Mouse (Mus musculus): Measurements from ENCODE around the gene Fam107b. TPM values are rescaled to one million over a fixed set of nuclear protein-coding genes. Genes with fewer than 3 reads are reported as not detected.

The Fam107b gene
- 41.2 and 43.0 TPM in 2 replicates for polyA plus RNA-seq (2014; fragmentation: Nextera tagmentation; extraction: Ambion mirVana)

DNA sequence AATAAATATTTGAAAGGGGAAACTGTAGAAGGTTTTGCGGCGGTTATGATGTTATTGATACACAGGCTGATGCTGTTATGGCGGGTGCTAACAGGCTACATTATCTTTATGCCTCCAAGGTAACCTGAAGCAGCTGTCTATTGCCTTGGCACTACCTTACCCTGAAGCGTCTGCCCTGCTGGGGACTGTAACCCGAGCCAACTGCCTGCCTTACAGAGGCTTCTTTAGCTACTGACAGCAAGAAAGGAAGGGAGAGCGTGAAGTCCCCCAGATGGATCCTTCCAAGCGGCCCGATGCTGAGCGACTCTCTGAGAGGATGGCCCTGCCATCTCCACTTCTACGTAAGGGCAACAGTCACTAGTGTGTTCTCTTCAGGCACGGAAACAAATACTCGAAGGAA is at the start of gene Fam107b:
Fam107b (plus strand) TSS at position 303 of the 400 bp plus-strand sequence.
- Histone ChIP-seq H3K9ac (no peak within 1 kb of the TSS), H3K36me3 (ENCODE audit: insufficient read depth) (no peaks in the 10 kb centered on the region), H3K27me3 (ENCODE audit: insufficient read depth, low read length) (no peaks in the 10 kb centered on the region), H3K27ac (ENCODE audit: low read depth) (no peak within 1 kb of the TSS), H3K9me3 (ENCODE audit: low read depth, low read length) (no peaks in the 10 kb centered on the region), H3K4me1 (ENCODE audit: insufficient read depth) (no peaks in the 10 kb centered on the region), H3K4me2 (no peak within 1 kb of the TSS), H3K4me3 (ENCODE audit: low read depth, low read length) (no peak within 1 kb of the TSS)
- no peak for TF ChIP-seq CTCF (IDR thresholded peaks at IDR 0.05; ENCODE audit: low read depth)
- WGBS: 60% methylated on average over 12 of the region's 12 CpGs
- DNase-seq (no peak), ATAC-seq (ENCODE audit: insufficient read depth) (no peak)

DNA sequence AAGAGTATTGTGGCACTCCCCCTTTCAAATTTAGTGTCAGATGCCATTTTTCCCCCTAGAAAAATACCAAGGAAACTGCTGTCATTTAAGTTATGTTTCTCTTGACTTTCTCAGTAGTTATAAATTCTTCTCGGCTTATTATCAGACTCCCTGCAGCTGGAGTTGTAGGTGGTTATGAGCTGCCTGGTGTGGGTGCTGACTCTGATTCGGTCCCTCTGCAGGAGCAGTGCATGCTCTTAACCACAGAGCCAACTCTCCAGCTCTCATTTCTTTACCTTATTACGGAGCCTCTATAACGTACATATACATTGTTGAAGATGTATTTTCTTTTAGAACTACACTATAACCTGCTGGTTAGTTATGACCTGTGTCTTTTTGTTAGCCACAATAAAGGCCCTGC is 47.7 kb upstream of the Fam107b start:
- Histone ChIP-seq H3K27ac (ENCODE audit: low read depth) (no peak overlapping the region), H3K27me3 (ENCODE audit: insufficient read depth, low read length) (no peaks in the 10 kb centered on the region), H3K4me2 (no peak overlapping the region), H3K9me3 (ENCODE audit: low read depth, low read length) (no peaks in the 10 kb centered on the region), H3K4me1 (ENCODE audit: insufficient read depth) (no peaks in the 10 kb centered on the region), H3K36me3 (ENCODE audit: insufficient read depth) (no peaks in the 10 kb centered on the region), H3K9ac (no peak overlapping the region), H3K4me3 (ENCODE audit: low read depth, low read length) (no peak overlapping the region)
- WGBS: 64% methylated on average over 4 of the region's 4 CpGs
- TF ChIP-seq CTCF (IDR thresholded peaks at IDR 0.05; ENCODE audit: low read depth): no peak
- no peak for ATAC-seq (ENCODE audit: insufficient read depth)
- DNase-seq: no peak

DNA sequence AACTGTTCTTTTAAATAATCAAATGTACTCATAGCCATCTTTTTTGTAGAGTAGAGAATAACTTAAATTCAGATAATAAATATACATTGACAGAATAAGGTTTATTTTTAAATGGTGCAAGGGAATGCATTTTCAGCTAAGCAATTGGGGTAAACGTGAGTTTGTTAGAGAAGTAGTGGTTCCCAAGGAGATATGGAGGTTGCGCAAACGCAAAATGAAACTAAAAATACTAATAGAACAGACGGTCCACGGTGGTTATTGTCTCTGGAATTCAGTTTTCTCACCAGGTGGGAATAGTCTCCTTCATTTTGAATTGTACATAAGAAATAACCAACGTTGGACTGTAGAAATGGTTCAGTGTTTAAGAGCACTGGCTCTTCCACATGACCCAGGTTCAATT is 44.0 kb upstream of the Fam107b start:
- no peak overlapping the region for H3K4me3 ChIP-seq (ENCODE audit: low read depth, low read length)
- no peak overlapping the region for H3K27ac ChIP-seq (ENCODE audit: low read depth)
- no peaks in the 10 kb centered on the region for H3K27me3 ChIP-seq (ENCODE audit: insufficient read depth, low read length)
- no peaks in the 10 kb centered on the region for H3K36me3 ChIP-seq (ENCODE audit: insufficient read depth)
- DNase-seq: no peak
- H3K9ac ChIP-seq: no peak overlapping the region
- ATAC-seq (ENCODE audit: insufficient read depth): no peak
- H3K4me1 ChIP-seq (ENCODE audit: insufficient read depth): no peaks in the 10 kb centered on the region
- no peak overlapping the region for H3K4me2 ChIP-seq
- TF ChIP-seq CTCF (IDR thresholded peaks at IDR 0.05; ENCODE audit: low read depth): no peak
- H3K9me3 ChIP-seq (ENCODE audit: low read depth, low read length): no peaks in the 10 kb centered on the region; the same call in 1 of the 2 replicates
- 74% methylated on average over 6 of the region's 6 CpGs for WGBS

DNA sequence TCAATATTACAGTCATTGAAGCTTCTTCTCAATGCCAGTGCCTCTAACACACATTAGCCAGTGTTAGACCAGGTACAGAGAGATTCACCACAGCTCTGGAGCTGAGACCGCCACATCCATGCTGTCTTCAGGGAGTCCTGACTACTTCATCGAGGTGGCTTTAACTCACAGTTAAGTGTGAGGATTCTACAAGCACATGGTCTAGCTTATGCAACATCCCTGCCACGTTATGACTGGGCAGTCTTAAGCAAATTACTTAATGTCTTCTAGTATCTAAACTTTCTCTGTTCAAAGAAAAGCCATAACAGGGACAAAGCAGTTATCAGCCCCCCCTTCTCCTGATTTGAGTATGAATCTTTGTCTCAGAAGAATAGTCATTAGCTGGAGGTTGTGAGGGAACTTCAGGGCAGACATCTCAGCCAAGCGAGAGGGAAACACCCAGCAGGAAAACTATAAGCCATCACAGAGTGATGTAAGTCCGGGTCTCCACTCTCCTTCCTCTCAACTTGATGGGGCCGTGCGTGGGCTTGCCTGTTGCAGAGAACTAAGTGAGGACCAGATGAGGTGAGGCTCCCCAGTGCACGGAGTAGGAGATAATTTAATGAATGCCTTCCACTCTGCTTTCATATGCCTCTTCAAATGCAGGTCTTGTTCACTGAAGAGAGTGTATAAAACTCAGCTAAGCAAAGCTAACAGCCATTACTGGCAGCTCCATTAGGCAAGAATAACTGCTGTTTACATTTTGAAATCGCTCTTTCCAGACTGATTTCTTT is 28.8 kb upstream of the Fam107b start:
- H3K27me3 ChIP-seq (ENCODE audit: insufficient read depth, low read length): no peaks in the 10 kb centered on the region
- no peak for TF ChIP-seq CTCF (IDR thresholded peaks at IDR 0.05; ENCODE audit: low read depth)
- peaks cover 3% of the 10 kb centered on the region; the same call in 1 of the 2 replicates for H3K4me1 ChIP-seq (ENCODE audit: insufficient read depth)
- no peaks in the 10 kb centered on the region for H3K9me3 ChIP-seq (ENCODE audit: low read depth, low read length)
- WGBS: 51% methylated on average over 9 of the region's 9 CpGs
- H3K4me2 ChIP-seq: no peak overlapping the region
- no peak overlapping the region for H3K27ac ChIP-seq (ENCODE audit: low read depth)
- ATAC-seq (ENCODE audit: insufficient read depth) (no peak), DNase-seq (peak; percentile 24)
- H3K36me3 ChIP-seq (ENCODE audit: insufficient read depth): no peaks in the 10 kb centered on the region
- no peak overlapping the region for H3K9ac ChIP-seq
- no peak overlapping the region for H3K4me3 ChIP-seq (ENCODE audit: low read depth, low read length)

DNA sequence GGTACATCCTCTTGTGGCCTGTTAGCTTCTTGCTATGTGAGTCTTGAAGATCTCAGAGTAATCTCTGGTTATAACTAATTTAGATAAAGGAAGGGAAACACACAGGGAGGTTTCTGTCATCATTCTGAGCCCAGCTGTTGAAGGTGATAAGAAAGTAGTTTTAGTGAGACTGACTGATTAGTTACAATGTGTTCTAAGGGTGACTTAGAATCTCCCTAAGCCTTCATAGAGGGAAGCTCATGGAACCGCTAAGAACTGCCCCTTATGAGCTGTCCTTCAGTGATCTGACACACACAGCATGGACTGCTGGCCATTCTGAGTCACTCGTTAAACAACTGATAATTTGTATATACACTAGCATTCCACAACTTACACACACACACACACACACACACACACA is 24.2 kb upstream of the Fam107b start:
- no peaks in the 10 kb centered on the region for H3K27me3 ChIP-seq (ENCODE audit: insufficient read depth, low read length)
- no peaks in the 10 kb centered on the region for H3K9me3 ChIP-seq (ENCODE audit: low read depth, low read length)
- H3K27ac ChIP-seq (ENCODE audit: low read depth): no peak overlapping the region
- no peak for DNase-seq
- H3K4me2 ChIP-seq: no peak overlapping the region
- no peak overlapping the region for H3K9ac ChIP-seq
- H3K4me1 ChIP-seq (ENCODE audit: insufficient read depth): peaks cover 3% of the 10 kb centered on the region; the same call in 1 of the 2 replicates
- no peaks in the 10 kb centered on the region for H3K36me3 ChIP-seq (ENCODE audit: insufficient read depth)
- 49% methylated on average over 2 of the region's 2 CpGs for WGBS
- no peak overlapping the region for H3K4me3 ChIP-seq (ENCODE audit: low read depth, low read length)
- no peak for TF ChIP-seq CTCF (IDR thresholded peaks at IDR 0.05; ENCODE audit: low read depth)
- ATAC-seq (ENCODE audit: insufficient read depth): no peak

DNA sequence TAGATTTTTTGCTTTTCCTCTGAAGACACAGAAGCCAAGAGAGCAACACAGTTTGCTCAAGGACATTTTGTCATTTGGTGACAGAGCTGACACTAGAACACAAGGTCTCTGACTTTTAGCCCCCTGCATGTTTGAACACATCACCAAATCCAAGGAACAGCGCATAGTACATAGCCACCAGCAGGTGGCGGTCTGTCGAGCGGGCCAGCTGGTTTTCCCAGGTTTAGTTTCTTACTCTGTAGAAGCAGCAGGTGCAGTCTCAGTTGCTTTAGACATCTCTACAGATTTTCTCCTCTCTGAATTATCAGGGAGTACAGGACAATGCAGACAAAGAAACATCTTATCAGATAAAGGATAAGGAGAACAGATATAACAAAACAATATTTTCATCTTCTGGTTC is 23.7 kb upstream of the Fam107b start:
- ATAC-seq (ENCODE audit: insufficient read depth) (no peak), DNase-seq (peak; percentile 81)
- H3K4me3 ChIP-seq (ENCODE audit: low read depth, low read length): no peak overlapping the region
- H3K4me1 ChIP-seq (ENCODE audit: insufficient read depth): peaks cover 3% of the 10 kb centered on the region; the same call in 1 of the 2 replicates
- H3K27me3 ChIP-seq (ENCODE audit: insufficient read depth, low read length): no peaks in the 10 kb centered on the region
- H3K27ac ChIP-seq (ENCODE audit: low read depth): no peak overlapping the region
- H3K36me3 ChIP-seq (ENCODE audit: insufficient read depth): no peaks in the 10 kb centered on the region
- TF ChIP-seq CTCF (IDR thresholded peaks at IDR 0.05; ENCODE audit: low read depth): peak; percentile 88
- H3K4me2 ChIP-seq: no peak overlapping the region
- WGBS: 5% methylated on average over 4 of the region's 4 CpGs
- no peak overlapping the region for H3K9ac ChIP-seq
- no peaks in the 10 kb centered on the region for H3K9me3 ChIP-seq (ENCODE audit: low read depth, low read length)

DNA sequence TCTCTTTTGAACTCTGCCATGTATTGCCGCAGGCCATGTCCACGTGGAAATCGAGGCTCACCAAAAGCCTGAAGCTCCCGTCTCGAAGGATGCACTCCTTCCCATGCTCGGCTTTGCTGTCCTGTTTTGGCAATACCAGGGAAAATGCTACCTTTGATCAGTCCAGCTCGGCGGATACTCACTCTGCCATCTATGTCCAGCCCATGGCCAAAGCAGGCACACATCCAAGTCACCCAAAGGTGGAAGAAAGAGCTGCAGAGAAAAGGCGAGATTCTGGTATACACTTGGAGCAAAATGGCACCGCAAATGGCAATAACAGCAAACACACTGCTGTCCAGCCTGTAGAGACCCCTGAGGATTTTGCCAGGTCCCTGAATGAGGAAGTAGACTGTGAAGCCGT is 318 bp downstream of the Fam107b start:
- no peak overlapping the region for H3K4me2 ChIP-seq
- H3K9ac ChIP-seq: no peak overlapping the region
- DNase-seq (no peak), ATAC-seq (ENCODE audit: insufficient read depth) (no peak)
- no peak for TF ChIP-seq CTCF (IDR thresholded peaks at IDR 0.05; ENCODE audit: low read depth)
- WGBS: 80% methylated on average over 11 of the region's 11 CpGs
- no peak overlapping the region for H3K27ac ChIP-seq (ENCODE audit: low read depth)
- no peaks in the 10 kb centered on the region for H3K36me3 ChIP-seq (ENCODE audit: insufficient read depth)
- no peak overlapping the region for H3K4me3 ChIP-seq (ENCODE audit: low read depth, low read length)
- no peaks in the 10 kb centered on the region for H3K4me1 ChIP-seq (ENCODE audit: insufficient read depth)
- no peaks in the 10 kb centered on the region for H3K9me3 ChIP-seq (ENCODE audit: low read depth, low read length)
- no peaks in the 10 kb centered on the region for H3K27me3 ChIP-seq (ENCODE audit: insufficient read depth, low read length)

Measured in lung, embryonic 14.5 days (tissue).